Mouse (Mus musculus) retina, embryonic 14.5 days (tissue): ENCODE data around the gene Traf7.

Experiments used
- DNase-seq: peaks from one replicate; pipeline ENCODE4 v3.0.0-alpha.2; 2015; ENCODE audit warnings: low spot score

Gene Traf7

DNA sequence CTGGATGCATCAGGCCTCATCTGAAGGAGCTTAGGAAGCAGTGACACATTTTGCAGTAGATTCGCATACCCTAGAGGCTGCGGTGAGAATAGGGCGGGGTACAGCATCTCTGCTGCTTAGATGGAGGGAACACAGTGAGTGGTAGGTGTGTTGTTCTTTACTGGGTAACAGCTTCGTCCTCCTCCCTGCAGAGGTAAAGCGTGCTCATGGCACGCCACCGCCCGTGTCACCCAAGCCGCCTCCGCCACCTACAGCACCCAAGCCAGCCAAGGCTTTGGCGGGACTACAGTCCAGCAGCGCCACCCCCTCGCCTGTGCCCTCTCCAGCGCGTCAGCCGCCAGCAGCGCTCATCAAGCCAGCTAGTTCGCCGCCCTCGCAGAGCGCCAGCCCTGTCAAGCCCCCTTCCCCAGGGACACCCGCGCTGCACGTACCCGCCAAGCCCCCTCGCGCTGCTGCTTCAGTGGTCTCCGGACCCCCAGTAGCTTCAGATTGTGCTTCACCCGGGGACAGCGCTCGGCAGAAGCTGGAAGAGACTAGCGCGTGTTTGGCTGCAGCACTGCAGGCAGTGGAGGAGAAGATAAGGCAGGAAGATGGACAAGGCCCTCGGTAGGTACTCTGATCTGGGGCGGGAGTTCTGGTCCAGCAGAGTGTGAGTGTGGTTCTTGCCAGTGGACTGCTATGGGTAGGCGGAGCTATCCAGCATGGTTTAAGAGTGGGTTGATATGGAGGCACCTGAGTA is 21.2 kb downstream of the Traf7 start:
- DNase-seq, result no peak

DNA sequence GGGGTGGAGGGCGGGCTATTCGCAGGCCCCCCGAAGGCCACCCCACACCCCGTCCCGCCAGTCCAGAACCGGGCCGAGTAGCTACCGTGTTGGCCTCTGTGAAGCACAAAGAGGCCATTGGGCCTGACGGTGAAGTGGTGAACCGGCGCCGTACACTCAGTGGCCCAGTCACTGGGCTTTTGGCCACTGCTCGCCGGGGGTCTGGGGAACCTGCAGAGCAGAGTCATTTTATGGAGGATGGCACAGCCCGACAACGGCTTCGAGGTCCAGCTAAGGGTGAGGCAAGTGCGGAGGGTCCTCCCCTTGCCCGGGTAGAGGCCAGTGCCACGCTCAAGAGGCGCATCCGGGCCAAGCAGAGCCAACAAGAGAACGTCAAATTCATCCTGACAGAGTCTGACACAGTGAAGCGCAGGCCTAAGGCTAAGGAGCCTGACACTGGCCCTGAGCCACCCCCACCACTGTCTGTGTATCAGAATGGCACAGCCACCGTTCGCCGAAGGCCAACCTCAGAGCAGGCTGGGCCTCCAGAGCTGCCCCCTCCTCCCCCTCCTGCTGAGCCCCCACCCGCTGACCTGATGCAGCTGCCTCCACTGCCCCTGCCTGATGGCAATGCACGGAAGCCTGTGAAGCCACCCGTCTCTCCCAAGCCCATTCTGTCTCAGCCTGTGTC is 22.3 kb downstream of the Traf7 start:
- no peak for DNase-seq

GRCm38 (mm10) chr17:24504085-24504484 is 23.7 kb downstream of the Traf7 start:
- DNase-seq, result no peak

DNA sequence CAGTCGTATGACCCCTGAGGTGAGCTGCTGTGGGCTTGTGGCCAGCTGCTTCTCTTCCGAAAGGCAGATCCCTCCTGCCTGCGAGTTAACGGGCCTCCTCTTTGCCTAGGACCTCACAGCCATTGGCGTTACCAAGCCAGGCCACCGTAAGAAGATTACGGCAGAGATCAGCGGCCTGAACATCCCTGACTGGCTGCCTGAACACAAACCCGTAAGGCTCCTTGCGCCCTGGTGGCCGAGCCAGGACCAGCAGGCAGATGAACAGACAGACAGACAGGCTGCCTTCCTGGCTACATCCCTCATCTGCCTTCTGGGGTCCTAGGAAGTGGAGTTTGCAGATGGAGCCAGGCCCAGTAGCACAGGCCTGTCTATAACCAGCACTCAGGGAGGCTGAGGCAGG is 25.5 kb downstream of the Traf7 start:
- DNase-seq, result peak; percentile 33

DNA sequence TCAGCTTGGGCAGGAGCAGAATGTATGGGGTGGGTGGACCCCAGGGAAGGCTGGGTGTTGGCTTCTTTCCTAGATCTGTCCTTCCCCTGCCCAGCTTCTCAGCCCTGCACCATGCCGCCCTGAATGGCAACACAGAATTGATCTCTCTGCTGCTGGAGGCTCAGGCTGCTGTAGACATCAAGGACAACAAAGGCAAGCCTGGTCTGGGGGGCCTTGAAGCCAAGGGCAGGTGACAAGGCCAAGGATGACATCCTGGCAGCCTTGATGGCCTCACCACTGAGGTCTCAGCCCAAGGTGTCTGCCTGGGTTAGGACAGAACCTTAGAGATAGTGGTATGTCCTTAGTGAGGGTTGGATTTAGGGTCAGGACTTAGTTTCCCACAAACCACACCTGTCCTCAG is 31.7 kb downstream of the Traf7 start:
- no peak for DNase-seq

DNA sequence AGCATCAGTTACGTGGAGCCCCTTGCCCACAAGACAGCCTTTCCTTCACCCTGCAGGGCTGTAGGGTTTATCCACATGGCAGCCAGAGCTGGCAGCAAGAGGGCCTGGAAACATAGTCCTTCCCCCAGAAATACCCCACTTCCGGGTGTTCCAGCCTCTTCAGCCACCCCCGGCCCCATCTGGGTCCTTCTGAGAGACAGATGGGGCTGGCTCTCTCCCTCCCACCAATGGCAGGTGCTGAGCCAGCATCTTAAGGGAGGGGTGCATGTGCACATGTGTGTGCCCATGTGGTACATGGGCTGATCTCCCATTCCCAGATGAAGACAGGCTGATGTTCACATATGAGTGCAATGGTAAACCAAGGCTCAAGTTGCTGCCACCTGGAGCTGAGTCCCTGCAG is 32.3 kb downstream of the Traf7 start:
- DNase-seq, result no peak

GRCm38 (mm10) chr17:24494627-24495335 is 33.0 kb downstream of the Traf7 start:
- DNase-seq, result peak; percentile 81

DNA sequence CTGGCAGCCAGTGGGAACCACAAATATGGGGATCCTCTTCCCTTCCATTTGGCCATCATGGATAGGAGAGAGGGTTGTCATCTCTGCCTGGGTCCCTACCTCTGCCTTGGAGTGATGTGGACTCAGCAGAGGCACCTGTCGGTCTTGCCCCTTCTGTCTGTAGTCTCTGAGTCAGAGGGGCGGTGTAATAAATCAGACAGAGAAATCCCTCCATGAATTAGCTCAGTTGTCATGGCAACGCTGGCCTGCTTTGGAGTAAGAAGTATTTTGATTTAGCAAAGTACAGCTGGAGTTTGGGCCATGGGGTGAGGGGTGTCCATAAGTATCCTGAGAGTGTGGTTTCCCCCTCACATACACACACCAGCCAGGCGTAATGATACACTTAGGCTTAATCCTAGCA is 37.3 kb downstream of the Traf7 start:
- DNase-seq, result no peak

DNA sequence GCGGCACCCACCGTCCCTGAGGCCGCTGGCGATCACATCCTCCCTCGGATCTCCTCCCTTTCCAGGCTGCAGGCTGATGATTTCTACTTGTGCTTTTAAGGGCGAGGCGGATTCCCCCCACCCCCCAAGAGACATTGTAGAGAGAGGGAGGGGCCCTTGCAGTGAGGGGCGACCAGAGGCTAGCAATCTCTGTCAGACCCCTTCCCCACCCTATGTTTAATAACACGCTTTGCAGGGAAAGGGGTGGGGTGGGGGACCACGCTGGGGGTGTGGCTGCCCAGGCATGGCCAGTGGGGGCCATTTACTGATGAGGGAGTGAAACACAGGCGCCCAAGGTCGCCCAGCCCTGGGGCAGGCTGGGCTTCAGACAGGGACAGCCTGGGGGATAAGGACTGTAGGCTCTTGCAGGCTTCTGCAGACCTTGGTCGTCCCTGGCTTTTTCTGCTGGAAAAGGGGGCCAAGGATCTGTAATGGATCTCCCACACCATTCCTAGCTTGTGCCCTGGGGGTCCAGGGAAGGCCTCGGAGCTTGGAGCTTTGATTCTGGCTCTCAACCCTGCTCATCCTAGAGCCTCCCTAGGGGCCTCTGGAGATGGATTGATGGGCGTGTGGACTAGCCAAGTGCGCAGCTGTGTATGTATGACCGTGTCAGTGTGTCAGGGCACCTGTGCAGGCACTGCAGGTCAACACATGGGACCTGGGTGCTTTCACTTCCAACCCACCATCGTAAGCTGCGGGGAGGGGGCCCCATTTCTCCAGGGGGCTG is 38.3 kb downstream of the Traf7 start:
- peak; percentile 33 for DNase-seq

DNA sequence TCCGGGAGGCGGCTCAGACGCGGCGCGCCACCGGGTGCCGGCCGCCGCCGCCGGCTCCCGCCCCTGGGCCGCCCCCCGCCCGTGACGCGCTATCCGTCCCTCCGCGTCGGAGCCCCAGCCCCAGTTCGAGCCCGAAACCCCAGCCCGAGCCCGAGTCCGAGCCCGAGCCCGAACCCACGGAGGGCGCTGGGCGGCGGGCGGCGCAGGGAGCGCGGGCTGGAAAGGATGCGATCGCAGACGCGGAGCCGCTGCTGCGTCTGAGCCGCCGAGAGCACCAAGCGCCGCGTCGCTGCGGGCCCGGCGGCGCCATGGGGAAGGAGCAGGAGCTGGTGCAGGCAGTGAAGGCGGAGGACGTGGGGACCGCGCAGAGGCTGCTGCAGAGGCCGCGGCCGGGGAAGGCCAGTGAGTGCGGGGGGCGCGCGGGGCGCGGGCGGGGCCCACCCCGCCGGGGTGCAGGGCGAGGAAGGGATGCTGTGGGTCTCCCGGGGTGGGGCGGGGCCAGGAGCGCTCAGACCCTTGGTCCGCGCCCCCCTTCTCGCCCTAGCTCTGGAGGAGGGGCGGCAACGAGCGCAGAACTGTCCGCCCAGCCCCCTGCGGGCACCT is 39.0 kb downstream of the Traf7 start:
- peak; percentile 68 for DNase-seq

DNA sequence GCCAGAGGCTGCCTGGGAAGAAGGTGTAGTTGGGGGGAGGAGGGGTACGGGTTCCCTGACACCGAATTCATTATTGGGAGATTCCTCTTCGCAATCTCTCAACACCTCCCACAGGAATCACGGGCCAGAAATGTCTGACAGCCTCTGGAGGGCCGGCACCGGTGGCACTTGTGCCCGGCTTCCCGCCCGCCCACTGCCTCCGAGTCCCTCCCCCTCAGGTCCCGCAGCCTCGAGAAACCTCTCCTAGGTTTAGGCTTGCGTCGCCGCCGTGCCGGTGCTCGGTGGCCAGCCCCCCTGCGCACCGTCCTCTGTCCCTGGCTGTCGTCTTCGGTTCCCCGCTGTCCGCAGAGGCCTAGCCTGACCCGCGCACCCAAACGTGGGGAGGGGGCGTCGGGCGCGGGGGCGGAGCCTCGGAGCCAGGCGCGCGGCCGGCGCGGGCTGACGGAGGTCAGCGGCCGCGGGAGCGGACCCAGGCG is 39.5 kb downstream of the Traf7 start, which contains the start of gene Caskin1:
Gene Caskin1 (plus strand): TSS at position 416 of the 476 bp plus-strand sequence.
- DNase-seq, result peak; percentile 59

- DNase-seq, result no peak
Measured at GRCm38 (mm10) chr17:24485090-24485860, 42.5 kb downstream of the Traf7 start.

DNA sequence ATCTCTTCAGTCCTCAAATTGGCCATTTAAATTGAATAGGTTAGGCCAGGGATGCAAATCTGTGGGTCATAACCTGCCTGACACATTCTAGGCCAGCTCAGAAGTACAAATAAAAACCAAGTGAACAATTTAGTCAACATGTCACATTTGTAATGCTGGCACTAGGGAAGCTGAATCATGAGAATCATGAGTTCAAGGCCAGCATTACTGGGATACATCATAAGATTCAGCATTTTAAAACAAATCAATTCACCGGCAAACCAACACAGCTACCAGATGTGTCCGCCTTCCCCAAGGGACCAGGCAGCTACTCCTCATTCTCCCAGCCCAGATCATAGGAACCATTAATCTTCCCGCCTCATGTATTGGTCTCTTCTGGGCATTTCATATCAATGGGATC is 44.2 kb downstream of the Traf7 start:
- DNase-seq, result no peak

- DNase-seq, result no peak
Measured at GRCm38 (mm10) chr17:24481027-24481815, 46.5 kb downstream of the Traf7 start.

DNA sequence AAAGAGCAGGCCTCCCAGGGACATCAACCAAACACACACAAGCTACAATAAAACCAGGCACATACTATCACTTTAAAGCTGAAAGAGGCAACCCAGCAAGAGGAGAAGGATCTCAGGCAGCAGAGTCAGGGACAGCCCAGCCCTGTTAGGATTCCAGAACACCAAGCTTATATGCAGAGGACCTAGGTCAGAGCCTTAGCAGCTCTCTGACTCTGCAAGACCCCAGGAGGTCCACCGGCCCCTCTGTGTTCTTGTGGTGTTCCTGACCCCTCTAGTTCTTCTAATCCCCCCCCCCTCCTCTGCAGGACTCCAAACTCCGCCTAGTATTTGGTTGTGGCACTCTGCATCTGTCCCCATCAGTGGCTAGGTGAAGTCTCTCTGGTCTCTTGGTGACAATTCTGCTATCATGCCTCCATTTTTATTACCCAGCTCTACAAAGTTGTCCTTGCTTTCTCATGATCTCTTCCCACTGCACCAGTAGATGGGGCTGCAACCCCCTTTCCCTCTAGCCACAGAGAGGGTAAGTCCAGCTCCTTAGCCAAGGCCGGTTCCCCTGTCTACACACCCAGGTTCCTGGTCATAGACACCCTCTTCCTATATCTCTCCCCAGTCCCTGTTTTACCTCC is 47.4 kb downstream of the Traf7 start:
- peak; percentile 34 for DNase-seq

DNA sequence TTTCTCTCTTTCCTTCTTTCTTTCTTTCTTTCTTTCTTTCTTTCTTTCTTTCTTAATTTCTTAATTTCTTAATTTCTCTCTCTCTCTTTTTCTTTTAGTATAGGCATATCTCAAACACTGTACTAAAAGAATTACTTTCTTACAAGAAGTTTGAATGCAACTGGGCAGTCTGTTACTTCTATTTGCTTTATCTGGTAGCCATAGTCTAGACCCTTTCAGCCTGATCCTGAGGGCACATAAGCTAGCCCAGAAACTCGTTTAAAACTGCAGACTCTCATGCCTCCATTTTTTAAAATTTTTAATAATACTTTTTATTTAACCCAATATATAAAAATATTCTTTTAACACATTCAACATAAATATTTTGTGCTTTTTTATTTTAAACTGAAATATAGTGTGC is 48.3 kb downstream of the Traf7 start:
- no peak for DNase-seq

GRCm38 (mm10) chr17:24478663-24479380 is 48.9 kb downstream of the Traf7 start, which contains the start of gene Mlst8:
Gene Mlst8 (minus strand): TSS chr17:24479078.
- DNase-seq, result peak; percentile 97

DNA sequence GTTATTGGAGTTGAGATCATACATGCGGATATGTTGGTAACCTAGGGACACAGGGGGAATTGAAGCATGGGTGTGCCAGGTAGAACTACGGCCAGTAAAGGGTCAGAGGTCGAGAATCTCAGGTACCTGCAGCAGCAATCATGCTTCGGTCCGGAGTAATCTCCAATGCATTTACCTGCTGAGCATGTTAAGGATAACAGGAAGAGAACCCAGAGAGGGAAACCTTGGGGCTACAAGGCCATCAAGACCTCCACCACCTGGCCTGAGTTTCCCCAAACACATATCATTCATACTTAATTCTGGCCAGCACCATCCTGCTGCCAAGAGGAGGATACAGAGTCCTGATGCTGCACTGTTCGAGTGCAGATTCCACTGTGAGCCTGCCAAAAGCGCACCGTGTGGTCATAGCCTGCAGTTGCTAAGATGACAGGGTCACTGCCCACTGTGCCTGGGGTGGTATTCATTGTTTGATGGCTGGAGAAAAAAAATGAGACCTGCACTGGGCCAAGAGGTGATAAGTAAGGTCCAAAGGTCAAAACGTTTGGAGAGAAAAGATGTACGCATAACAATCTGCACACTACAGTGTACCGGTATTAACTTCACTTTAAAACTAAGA is 49.6 kb downstream of the Traf7 start:
- peak; percentile 33 for DNase-seq
